Mouse (Mus musculus) gastrocnemius, postnatal 14 days (tissue): ENCODE measurements at regions not wholly inside any gene's neighbourhood (a gene's known extent, or its start where the extent isn't known, plus 50 kb on each side); places are given as distances from the start of the nearest gene placed in this dataset.

Experiments
- DNase-seq: peaks from one replicate; pipeline ENCODE4 v3.0.0; 2021; ENCODE audit warnings: mixed read lengths
- intact Hi-C: fragments of 180-260 bp; cut with DNase I; formaldehyde crosslinking; loops from one replicate; pipeline ENCODE4 v1.15.1; 2025; ENCODE audit warnings: low total_unique reads

- intact Hi-C loops, result no loop called here
These were observed 79.8 kb upstream of the Akt3 start for GRCm38 (mm10) chr1:177337756-177338155.

GRCm38 (mm10) chr1:177337141-177337540, 79.1 kb upstream of the Akt3 start:
- no peak for DNase-seq
- intact Hi-C loops, result no loop called here

More at GRCm38 (mm10) chr1:177337756-177338155, 79.8 kb upstream of the Akt3 start:
- no peak for DNase-seq

GRCm38 (mm10) chr1:177336436-177336835, 78.4 kb upstream of the Akt3 start:
- DNase-seq, result no peak
- intact Hi-C loops, result no loop called here

- intact Hi-C loops, result no loop called here
- DNase-seq, result no peak
These were observed 78.0 kb upstream of the Akt3 start for GRCm38 (mm10) chr1:177335961-177336360.

- no peak for DNase-seq
- intact Hi-C loops, result no loop called here
These were observed 65.4 kb upstream of the Akt3 start for GRCm38 (mm10) chr1:177323366-177323765.

- no peak for DNase-seq
- intact Hi-C loops, result no loop called here
These were observed 64.8 kb upstream of the Akt3 start for GRCm38 (mm10) chr1:177322745-177323299.

- no peak for DNase-seq
- intact Hi-C loops, result no loop called here
These were observed 64.3 kb upstream of the Akt3 start for GRCm38 (mm10) chr1:177322307-177322685.

GRCm38 (mm10) chr1:177321655-177322306, 63.8 kb upstream of the Akt3 start:
- no peak for DNase-seq
- intact Hi-C loops, result no loop called here

GRCm38 (mm10) chr1:177308213-177308872, 50.3 kb upstream of the Akt3 start:
- intact Hi-C loops, result no loop called here
- no peak for DNase-seq
